ENCODE assay signal across 29 mouse cellular contexts in the genomic region with DNA sequence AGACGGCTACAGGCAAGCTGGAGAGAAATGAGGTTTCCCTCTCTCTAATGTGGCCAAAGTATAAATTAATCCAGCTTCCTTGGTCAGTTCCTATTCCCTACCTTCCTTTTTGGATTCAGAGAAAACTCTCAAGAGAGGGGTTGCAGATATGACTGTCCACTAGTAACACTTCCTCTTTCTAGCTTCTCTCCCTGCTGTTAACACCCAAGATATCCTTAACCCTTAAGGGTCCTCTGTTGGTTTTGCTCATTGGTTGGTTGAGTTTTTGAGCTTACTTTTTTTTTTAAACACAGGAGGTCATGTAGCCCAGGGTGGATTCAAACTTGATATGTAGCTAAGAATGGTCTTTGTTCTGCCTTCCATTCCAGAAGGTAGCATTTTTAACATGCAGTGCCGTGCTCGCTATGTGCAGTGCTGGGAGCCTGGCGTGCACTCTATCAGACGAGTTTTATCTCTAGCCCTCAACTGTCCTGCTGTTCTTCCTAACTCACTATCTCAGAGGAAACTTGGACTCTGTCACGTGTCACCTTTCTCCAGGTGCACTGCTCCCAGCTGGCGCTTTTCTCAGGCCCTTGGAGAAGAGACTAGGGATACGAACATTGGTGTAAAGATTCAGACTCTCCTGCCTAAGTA. TPM values are rescaled to one million over a fixed set of nuclear protein-coding genes. Genes with fewer than 3 reads are reported as not detected.
DNase-seq lines count a peak whose midpoint lies in the region; ATAC-seq and TF ChIP-seq lines count a peak whose summit lies in the region.
"Had no signal": no experiment of that assay in that cellular context is flagged by ENCODE, and none has a peak within 500 bp of the region (broad histone marks: within the 10 kb centered on the region; RNA-seq: fewer than 3 reads in every experiment).

No protein-coding gene starts in this region.

- H3K4me2 ChIP-seq in CH12.LX (ENCODE audit: insufficient read depth, low read depth, poor library complexity, severe bottlenecking) = no peak overlapping the region
- H3K4me2 ChIP-seq in intestine, postnatal 0 days (replicated peaks; ENCODE audit: low read depth) = no peak overlapping the region
- H3K4me2 ChIP-seq in forebrain, embryonic 14.5 days (ENCODE audit: low read length) = no peak overlapping the region
- H3K4me2 ChIP-seq: embryonic facial prominence, embryonic 15.5 days; forebrain, embryonic 15.5 days; heart, embryonic 12.5 days; hindbrain, embryonic 15.5 days had no signal

- in situ Hi-C loops in CH12.LX (cut with MboI; ENCODE audit: low pct_ligation_motif_present, low pct_unique_long_range_greater_than_20kb, low sequenced_read_pairs) = no loop called here

- dilution Hi-C loops in CH12.LX (cut with MboI; ENCODE audit: extremely low pct_ligation_motif_present, extremely low pct_unique_long_range_greater_than_20kb, low sequenced_read_pairs) = no loop called here

- no peak overlapping the region for H3K9ac ChIP-seq in CH12.LX (ENCODE audit: insufficient read depth, low read depth)
- H3K9ac ChIP-seq in intestine, postnatal 0 days (ENCODE audit: low read depth, low read length) = no peak overlapping the region
- no peak overlapping the region for H3K9ac ChIP-seq in forebrain, embryonic 14.5 days (ENCODE audit: low read length)
- H3K9ac ChIP-seq: embryonic facial prominence, embryonic 15.5 days; forebrain, embryonic 15.5 days; heart, embryonic 12.5 days; hindbrain, embryonic 15.5 days had no signal

- no peak for TF ChIP-seq RAD21 in CH12.LX (IDR thresholded peaks at IDR 0.05; ENCODE audit: low read depth, low read length)

- ATAC-seq in common myeloid progenitor, adult 5-6 weeks (replicated peaks; ENCODE audit: low read depth, poor library complexity, severe bottlenecking) = peak; percentile 78
- peak; percentile 41 for ATAC-seq in intestine, postnatal 0 days
- peak; percentile 83 for ATAC-seq in monocyte, adult 5-6 weeks (replicated peaks; ENCODE audit: insufficient number of reproducible peaks, low FRiP score, low TSS enrichment, poor library complexity, severe bottlenecking)
- ATAC-seq in forebrain, embryonic 14.5 days = no peak
- ATAC-seq: activated CD4-positive, CD25-positive, alpha-beta regulatory T cell, adult 4 months; forebrain, embryonic 15.5 days; inflammation-experienced regulatory T-cells, adult 6 months; Patski had no signal

- peaks cover 5% of the 10 kb centered on the region for H3K9me3 ChIP-seq in CH12.LX (replicated peaks; ENCODE audit: low read length)
- no peaks in the 10 kb centered on the region for H3K9me3 ChIP-seq in intestine, postnatal 0 days (ENCODE audit: control insufficient read depth)
- H3K9me3 ChIP-seq in forebrain, embryonic 14.5 days (replicated peaks; ENCODE audit: control insufficient read depth, low read length) = no peaks in the 10 kb centered on the region
- H3K9me3 ChIP-seq: embryonic facial prominence, embryonic 15.5 days; forebrain, embryonic 15.5 days; G1E; hindbrain, embryonic 15.5 days had no signal

- H3K4me3 ChIP-seq in CH12.LX (replicated peaks in 1 of 3; ENCODE audit: low read depth in 2 of 3, low read length in 2 of 3, poor library complexity in 1 of 3) = no peak overlapping the region
- no peak overlapping the region for H3K4me3 ChIP-seq in intestine, postnatal 0 days (ENCODE audit: low read depth, low read length)
- no peak overlapping the region for H3K4me3 ChIP-seq in forebrain, embryonic 14.5 days (ENCODE audit: low read depth, low read length)
- H3K4me3 ChIP-seq in thymus, adult 2 months (ENCODE audit: control insufficient read depth, insufficient read depth, low read length) = no peak overlapping the region
- H3K4me3 ChIP-seq: embryonic facial prominence, embryonic 15.5 days; erythroblast, embryonic 14.5 days; forebrain, embryonic 10.5 days; forebrain, embryonic 15.5 days; heart, adult 2 months; heart, embryonic 12.5 days; hindbrain, embryonic 15.5 days had no signal

- no peak for DNase-seq in CH12.LX (ENCODE audit: extremely low read depth)
- DNase-seq in lung, postnatal 36 days = no peak
- DNase-seq in forebrain, embryonic 14.5 days (ENCODE audit: low spot score) = no peak
- DNase-seq in retina, embryonic 14.5 days (ENCODE audit: low spot score) = no peak
- DNase-seq in thymus, adult 2 months = no peak
- DNase-seq: adrenal gland, postnatal 25 days; cerebellum, adult 18-20 months; cerebellum, postnatal 10 days; embryo, embryonic 11 days; gastrocnemius, postnatal 36 days; heart, adult 2 months had no signal

- H3K27ac ChIP-seq in CH12.LX (ENCODE audit: insufficient read depth, low read depth) = no peak overlapping the region
- H3K27ac ChIP-seq in intestine, postnatal 0 days (ENCODE audit: low read depth, low read length) = peak overlapping the region; percentile 68; the same call in 1 of the 2 replicates
- no peak overlapping the region for H3K27ac ChIP-seq in forebrain, embryonic 14.5 days (ENCODE audit: low read depth, low read length)
- H3K27ac ChIP-seq in thymus, adult 2 months (ENCODE audit: control insufficient read depth, insufficient read depth, low read length) = no peak overlapping the region
- H3K27ac ChIP-seq: embryonic facial prominence, embryonic 15.5 days; forebrain, embryonic 10.5 days; forebrain, embryonic 15.5 days; heart, adult 2 months; hindbrain, embryonic 15.5 days had no signal

- WGBS in intestine, postnatal 0 days = 34% methylated on average over 8 of the region's 8 CpGs
- WGBS in forebrain, embryonic 14.5 days = 85% methylated on average over 8 of the region's 8 CpGs
- 76% methylated on average over 8 of the region's 8 CpGs for WGBS in thymus, adult 2 months

- no peaks in the 10 kb centered on the region for H3K79me2 ChIP-seq in CH12.LX (replicated peaks; ENCODE audit: control insufficient read depth, extremely low read depth, insufficient read depth, poor library complexity, severe bottlenecking)

- TF ChIP-seq EP300 in CH12.LX (IDR thresholded peaks at IDR 0.05; ENCODE audit: low read length) = peak; percentile 92

- no peaks in the 10 kb centered on the region for H3K36me3 ChIP-seq in CH12.LX (replicated peaks in 1 of 2; ENCODE audit: control insufficient read depth in 1 of 2, insufficient read depth in 1 of 2, low read length in 1 of 2)
- no peaks in the 10 kb centered on the region for H3K36me3 ChIP-seq in intestine, postnatal 0 days (ENCODE audit: control insufficient read depth, insufficient read depth)
- no peaks in the 10 kb centered on the region for H3K36me3 ChIP-seq in forebrain, embryonic 14.5 days (ENCODE audit: control insufficient read depth, insufficient read depth, low read length)
- H3K36me3 ChIP-seq in thymus, adult 2 months (ENCODE audit: control insufficient read depth, insufficient read depth, low read length) = no peaks in the 10 kb centered on the region
- H3K36me3 ChIP-seq: embryonic facial prominence, embryonic 15.5 days; forebrain, embryonic 10.5 days; forebrain, embryonic 15.5 days; G1E; heart, embryonic 12.5 days; hindbrain, embryonic 15.5 days had no signal

- H3K27me3 ChIP-seq in CH12.LX (replicated peaks) = peaks cover 53% of the 10 kb centered on the region
- H3K27me3 ChIP-seq in intestine, postnatal 0 days (replicated peaks; ENCODE audit: control insufficient read depth, insufficient read depth, low read length) = no peaks in the 10 kb centered on the region
- H3K27me3 ChIP-seq in forebrain, embryonic 14.5 days (replicated peaks; ENCODE audit: control insufficient read depth, insufficient read depth, low read length) = no peaks in the 10 kb centered on the region
- no peaks in the 10 kb centered on the region for H3K27me3 ChIP-seq in thymus, adult 2 months (ENCODE audit: control insufficient read depth, insufficient read depth, low read length)
- H3K27me3 ChIP-seq: embryonic facial prominence, embryonic 15.5 days; forebrain, embryonic 15.5 days; hindbrain, embryonic 15.5 days had no signal

- TF ChIP-seq POLR2A in CH12.LX (IDR thresholded peaks at IDR 0.05; ENCODE audit: low read depth, low read length) = no peak
- no peak for TF ChIP-seq POLR2A in thymus, adult 2 months (IDR thresholded peaks at IDR 0.05; ENCODE audit: control insufficient read depth, extremely low read depth, insufficient read depth, low read length, poor library complexity)

- TF ChIP-seq CTCF in CH12.LX (conservative IDR thresholded peaks at IDR 0.05 in 1 of 2, IDR thresholded peaks at IDR 0.05 in 1 of 2; ENCODE audit: low read depth in 2 of 2, low read length in 2 of 2) = no peak
- no peak for TF ChIP-seq CTCF in intestine, postnatal 0 days (IDR thresholded peaks at IDR 0.05; ENCODE audit: low read depth)
- TF ChIP-seq CTCF in thymus, adult 2 months (IDR thresholded peaks at IDR 0.05; ENCODE audit: borderline replicate concordance, control insufficient read depth, extremely low read depth, insufficient read depth, low read length, poor library complexity) = no peak

- H3K4me1 ChIP-seq in CH12.LX (ENCODE audit: control insufficient read depth in 1 of 2, insufficient read depth in 2 of 2) = no peaks in the 10 kb centered on the region
- H3K4me1 ChIP-seq in intestine, postnatal 0 days (replicated peaks; ENCODE audit: control insufficient read depth, insufficient read depth, low read length) = 0 out of 2 replicates have a peak, but pooled peaks cover 2% of the 10 kb centered on the region
- no peaks in the 10 kb centered on the region for H3K4me1 ChIP-seq in forebrain, embryonic 14.5 days (ENCODE audit: control insufficient read depth, insufficient read depth, low read length)
- H3K4me1 ChIP-seq in thymus, adult 2 months (replicated peaks; ENCODE audit: control insufficient read depth, insufficient read depth, low read length) = peaks cover under 1% of the 10 kb centered on the region; the same call in 1 of the 2 replicates
- H3K4me1 ChIP-seq: embryonic facial prominence, embryonic 15.5 days; forebrain, embryonic 15.5 days; heart, embryonic 12.5 days had no signal

RNA-seq across cellular contexts. Expression of a gene that starts 17.6 kb away (rescaled TPM):
- total RNA-seq in CH12.LX (2012; rRNA removed) (not detected in 2 replicates), CH12.LX (2014; rRNA removed) (not detected in 2 replicates)
- not detected in 2 replicates for polyA plus RNA-seq in CH12.LX (2012; ENCODE audit: insufficient read length, low read depth)
- total RNA-seq in common myeloid progenitor, adult 5-6 weeks (2017) = 0.82 TPM in 1 of 2 replicates, not detected in the other
- polyA plus RNA-seq in intestine, postnatal 0 days (2015; fragmentation: Nextera tagmentation; extraction: Ambion mirVana) = 17.1 and 18.0 TPM in 2 replicates
- not detected in 3 replicates for total RNA-seq in monocyte, adult 5-6 weeks (2017)
- polyA plus RNA-seq in forebrain, embryonic 14.5 days (2014; fragmentation: Nextera tagmentation; extraction: Ambion mirVana) = 0.11 TPM in 1 of 2 replicates, not detected in the other
- polyA plus RNA-seq in thymus, adult 2 months (2012; rRNA removed) = 8.7 and 14.7 TPM in 2 replicates
- polyA plus RNA-seq: embryonic facial prominence, embryonic 11.5 days; erythroblast, embryonic 14.5 days; forebrain, embryonic 10.5 days; forebrain, embryonic 15.5 days; G1E; Patski had no signal

RNA-seq across cellular contexts. Expression of a gene that starts 45.5 kb away (rescaled TPM):
- total RNA-seq in CH12.LX (2012; rRNA removed) (0.17 TPM in 1 of 2 replicates, not detected in the other), CH12.LX (2014; rRNA removed) (not detected in 2 replicates)
- polyA plus RNA-seq in CH12.LX (2012; ENCODE audit: insufficient read length, low read depth) = 0.13 TPM in 1 of 2 replicates, not detected in the other
- not detected in 2 replicates for total RNA-seq in common myeloid progenitor, adult 5-6 weeks (2017)
- polyA plus RNA-seq in intestine, postnatal 0 days (2015; fragmentation: Nextera tagmentation; extraction: Ambion mirVana) = 42.9 and 45.0 TPM in 2 replicates
- total RNA-seq in monocyte, adult 5-6 weeks (2017) = not detected in 3 replicates
- not detected in 2 replicates for polyA plus RNA-seq in forebrain, embryonic 14.5 days (2014; fragmentation: Nextera tagmentation; extraction: Ambion mirVana)
- 0.52 and 0.86 TPM in 2 replicates for polyA plus RNA-seq in thymus, adult 2 months (2012; rRNA removed)
- total RNA-seq: adrenal gland, adult 18-20 months; adrenal gland, postnatal 25 days; G1E; gastrocnemius, adult 8-10 months; gastrocnemius, postnatal 36 days; heart, adult 2 months; heart, postnatal 25 days had no signal
- polyA plus RNA-seq: embryonic facial prominence, embryonic 11.5 days; embryonic facial prominence, embryonic 15.5 days; erythroblast, embryonic 14.5 days; forebrain, embryonic 10.5 days; forebrain, embryonic 15.5 days; G1E; heart, adult 2 months; heart, embryonic 12.5 days; hindbrain, embryonic 11.5 days; hindbrain, embryonic 15.5 days; inflammation-experienced regulatory T-cells, adult 6 months; Patski had no signal

Comparison
In these comparisons a context has a peak if more than half of its experiments do, and no peak if none do; other contexts are left out.
1. RNA of a gene that starts 45.5 kb away (polyA plus RNA-seq): 42.9 to 45.0 TPM in intestine, postnatal 0 days; 0.52 to 0.86 TPM in thymus, adult 2 months, 0.13 TPM in CH12.LX and not detected in forebrain, embryonic 14.5 days; every median in the first group is over 10 times any median in the second.